Mouse (Mus musculus) gastrocnemius, postnatal 14 days (tissue): ENCODE data around the gene Ctc1. TPM values are rescaled to one million over a fixed set of nuclear protein-coding genes. Genes with fewer than 3 reads are reported as not detected.
"Not testable (repeated sequence)": the region's sequence is repeated elsewhere in the genome, so short reads cannot be mapped to it uniquely, and the experiment has no call there.

Experiments used
- DNase-seq: peaks from one replicate; pipeline ENCODE4 v3.0.0; 2021; ENCODE audit warnings: mixed read lengths
- intact Hi-C: fragments of 180-260 bp; cut with DNase I; formaldehyde crosslinking; loops from one replicate; pipeline ENCODE4 v1.15.1; 2025; ENCODE audit warnings: low total_unique reads
- total RNA-seq, 2 experiments: library from RNA; stranded (reverse); gene quantifications; 2 replicates each; pipeline ENCODE4 v1.2.3; 2021

Ctc1 gene
- total RNA-seq, 2 experiments from 2014 or later, result 7.5 to 8.1 TPM

DNA sequence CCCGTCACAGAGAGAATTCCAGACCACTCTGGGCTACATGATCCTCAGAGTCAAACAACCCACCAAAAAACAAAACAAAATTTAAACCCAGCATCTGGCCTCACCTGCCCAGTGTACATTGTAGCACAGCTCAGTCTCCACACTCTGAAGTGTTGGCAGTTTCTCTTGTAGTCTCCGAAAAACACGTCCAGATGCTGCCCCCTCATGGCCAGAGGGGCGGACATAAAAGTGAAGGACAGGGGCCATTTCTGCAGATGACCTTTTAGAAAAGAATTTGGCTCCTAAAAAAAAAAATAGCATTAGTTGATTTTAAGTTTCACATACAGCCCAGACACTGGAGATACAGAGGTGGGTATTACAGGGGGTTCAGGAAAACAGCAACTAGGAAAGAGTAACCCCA, 12.1 kb upstream of the Ctc1 start:
- DNase-seq, result no peak
- intact Hi-C loops, result no loop called here

DNA sequence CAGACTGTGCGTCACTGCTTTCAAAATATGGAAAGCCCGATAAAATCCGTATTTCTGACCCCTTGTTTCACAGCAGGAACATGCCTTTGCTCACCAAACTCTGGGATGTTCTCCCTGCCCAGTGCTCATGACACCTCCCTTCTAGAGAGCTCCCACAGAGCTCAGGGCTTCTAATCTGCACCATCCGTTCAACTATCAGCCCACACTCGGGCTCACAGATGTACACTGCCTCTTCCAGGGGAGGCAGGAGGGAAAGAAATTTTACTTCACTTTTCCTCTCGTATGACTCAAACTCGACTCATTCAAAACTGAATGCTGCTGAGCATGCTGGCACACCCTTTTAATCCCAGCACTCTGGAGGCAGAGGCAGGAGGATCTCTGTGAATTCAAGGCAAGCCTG, 10.5 kb upstream of the Ctc1 start:
- no peak for DNase-seq
- intact Hi-C loops, result no loop called here

DNA sequence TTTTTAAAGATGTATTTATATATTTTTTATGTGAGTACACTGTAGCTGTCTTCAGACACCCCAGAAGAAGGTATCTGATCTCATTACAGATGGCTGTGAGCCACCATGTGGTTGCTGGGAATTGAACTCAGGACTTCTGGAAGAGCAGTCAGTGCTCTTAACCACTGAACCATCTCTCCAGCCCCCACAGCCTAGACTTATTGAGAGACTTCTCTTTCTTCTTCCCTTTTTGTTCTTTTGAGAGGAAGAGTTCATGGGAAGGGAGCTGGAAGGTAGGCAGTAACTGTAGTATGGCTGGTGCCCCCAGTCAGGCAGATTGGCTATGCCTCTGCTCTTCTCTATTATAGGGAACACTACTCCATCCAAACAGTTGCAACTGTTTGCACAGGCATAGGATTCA, 9.1 kb upstream of the Ctc1 start:
- DNase-seq, intact Hi-C loops: not testable (repeated sequence)

DNA sequence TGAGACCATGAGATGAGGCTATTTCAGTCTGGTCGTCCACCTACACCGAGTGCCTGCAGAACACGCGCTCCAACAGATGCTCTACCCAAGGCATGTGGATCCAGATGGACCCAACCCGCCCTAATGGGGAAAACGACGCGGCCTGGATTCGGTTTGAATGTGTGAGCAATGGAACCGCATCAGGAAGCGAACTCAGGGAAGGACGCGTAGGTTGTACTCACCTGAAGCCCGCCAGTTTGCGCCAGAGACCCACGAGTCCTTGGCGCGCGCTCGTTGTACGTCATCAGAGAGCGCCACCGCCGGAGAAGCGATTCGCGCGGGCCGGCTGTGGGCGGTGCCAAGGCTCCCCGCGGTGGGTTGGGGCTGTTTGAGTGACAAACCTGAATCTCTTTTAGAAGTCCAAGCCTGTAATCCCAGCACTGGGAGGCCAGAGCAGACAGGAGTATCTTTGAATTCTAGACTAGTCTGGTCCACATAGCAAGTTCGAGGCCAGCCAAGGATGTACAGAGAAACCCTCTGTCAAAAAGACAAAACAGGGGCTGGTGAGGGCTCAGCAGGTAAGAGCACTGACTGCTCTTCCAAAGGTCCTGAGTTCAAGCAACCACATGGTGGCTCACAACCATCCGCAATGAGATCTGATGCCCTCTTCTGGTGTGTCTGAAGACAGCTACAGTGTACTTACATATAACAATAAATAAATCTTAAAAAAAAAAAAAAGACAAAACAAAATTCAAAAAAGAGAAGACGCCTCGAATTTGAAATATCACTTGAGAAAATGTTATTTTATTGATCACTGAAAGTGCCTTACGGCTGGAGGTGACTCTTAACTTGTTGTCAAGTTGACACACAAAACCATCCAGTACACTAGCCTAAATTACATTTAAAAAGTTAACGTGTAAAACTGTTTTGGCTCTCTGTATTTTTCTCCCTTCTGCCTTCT, 7.3 kb upstream of the Ctc1 start, which contains the start of gene Pfas:
TSS of gene Pfas (minus strand) at position 279 of the 940 bp plus-strand sequence.
- intact Hi-C loops, result no loop called here
- peak; percentile 89 for DNase-seq

DNA sequence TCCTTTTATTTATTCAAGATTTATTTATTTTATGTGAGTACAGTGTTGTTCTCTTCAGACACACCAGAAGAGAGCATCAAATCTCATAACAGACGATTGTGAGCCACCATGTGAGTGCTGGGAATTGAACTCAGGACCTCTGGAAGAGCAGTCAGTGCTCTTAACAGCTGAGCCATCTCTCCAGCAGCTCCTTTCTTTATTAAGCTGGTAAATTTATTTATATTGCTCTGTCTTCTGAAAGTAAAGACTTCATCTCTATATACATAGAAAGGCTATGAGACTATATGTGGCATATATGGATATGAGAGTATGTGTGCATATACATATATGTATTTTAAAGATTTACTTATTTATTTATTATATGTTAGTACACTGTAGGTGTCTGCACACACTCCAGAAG, 6.2 kb upstream of the Ctc1 start:
- intact Hi-C loops, result no loop called here
- DNase-seq, result no peak

DNA sequence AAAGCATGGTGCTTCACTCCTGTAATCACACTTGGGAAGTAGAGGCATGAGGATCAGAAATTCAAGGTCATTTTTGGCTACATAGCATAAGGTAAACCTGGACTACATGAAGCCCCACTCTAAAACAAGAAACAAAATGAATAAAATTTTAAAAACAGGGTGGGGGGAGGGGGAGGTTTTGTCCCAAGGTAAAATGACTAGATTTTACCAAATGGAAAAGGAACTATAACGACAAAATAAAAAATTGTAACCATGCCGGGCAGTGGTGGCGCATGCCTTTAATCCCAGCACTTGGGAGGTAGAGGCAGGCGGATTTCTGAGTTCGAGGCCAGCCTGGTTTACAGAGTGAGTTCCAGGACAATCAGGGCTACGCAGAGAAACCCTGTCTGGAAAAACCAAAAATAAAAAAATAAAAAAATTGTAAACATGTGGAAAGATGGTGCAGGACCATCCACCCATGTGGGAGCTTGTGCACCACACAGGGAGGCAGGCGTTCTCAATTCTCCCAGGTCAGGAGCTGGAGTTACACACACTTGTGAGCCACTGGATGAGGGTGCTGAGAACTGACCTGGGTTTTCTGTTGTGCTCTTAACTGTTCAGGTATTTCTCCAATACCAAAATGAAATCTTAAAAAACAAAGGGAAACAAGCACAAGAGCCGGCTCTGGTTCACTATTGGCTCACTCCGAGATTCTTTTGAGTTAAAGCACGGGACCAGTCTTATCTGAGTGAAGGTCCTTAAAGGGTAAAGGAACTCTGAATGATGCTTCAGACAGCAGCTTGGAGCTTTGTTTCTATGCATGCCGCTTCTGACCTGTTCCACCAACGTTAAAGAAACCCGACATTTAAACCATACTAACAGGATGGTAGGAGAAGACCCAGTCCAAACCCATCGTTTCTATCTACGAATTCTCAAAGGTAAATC, 5.0 kb upstream of the Ctc1 start:
- intact Hi-C loops, result no loop called here
- DNase-seq, result no peak

DNA sequence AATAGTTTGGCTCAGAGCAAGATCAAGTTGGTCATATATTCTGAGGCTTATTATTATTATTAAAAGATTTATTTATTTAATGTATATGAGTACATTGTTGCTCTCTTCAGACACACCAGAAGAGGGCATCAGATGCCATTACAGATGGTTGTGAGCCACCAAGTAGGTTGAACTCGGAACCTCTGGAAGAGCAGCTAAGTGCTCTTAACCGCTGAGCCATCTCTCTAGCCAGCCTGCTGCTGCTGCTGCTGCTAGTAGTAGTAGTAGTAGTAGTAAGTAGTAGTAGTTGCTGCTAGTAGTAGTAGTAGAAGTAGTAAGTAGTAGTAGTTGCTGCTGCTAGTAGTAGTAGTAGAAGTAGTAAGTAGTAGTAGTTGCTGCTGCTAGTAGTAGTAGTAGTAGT, 4.3 kb upstream of the Ctc1 start:
- intact Hi-C loops, DNase-seq: not testable (repeated sequence)

DNA sequence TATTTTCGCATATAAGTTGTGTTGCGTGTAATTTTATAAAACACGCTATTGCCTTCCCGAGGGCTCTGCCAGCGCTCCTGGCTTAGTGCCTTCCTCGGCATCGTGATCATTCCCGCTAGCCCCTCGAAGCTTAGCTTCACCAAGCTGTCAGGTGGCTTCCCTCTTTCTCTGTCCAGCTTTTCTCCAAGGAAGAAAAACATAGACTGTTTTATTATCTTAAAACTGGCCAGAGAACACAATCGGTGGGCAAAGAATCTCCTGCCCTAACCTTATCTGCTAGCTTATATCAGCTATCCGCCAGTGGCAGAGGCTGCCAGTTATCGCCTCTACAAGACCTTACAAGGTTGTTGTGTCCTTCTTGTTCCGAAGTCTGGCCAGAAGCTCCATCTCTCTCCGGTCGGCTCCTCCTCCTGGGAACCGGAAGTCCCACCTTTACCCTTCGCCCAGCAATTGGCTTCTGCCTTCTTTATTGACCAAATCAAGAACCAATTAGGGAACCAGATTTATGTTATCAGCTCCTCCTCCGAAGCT, 3.6 kb upstream of the Ctc1 start:
- DNase-seq, result peak; percentile 88
- intact Hi-C loops, result no loop called here

DNA sequence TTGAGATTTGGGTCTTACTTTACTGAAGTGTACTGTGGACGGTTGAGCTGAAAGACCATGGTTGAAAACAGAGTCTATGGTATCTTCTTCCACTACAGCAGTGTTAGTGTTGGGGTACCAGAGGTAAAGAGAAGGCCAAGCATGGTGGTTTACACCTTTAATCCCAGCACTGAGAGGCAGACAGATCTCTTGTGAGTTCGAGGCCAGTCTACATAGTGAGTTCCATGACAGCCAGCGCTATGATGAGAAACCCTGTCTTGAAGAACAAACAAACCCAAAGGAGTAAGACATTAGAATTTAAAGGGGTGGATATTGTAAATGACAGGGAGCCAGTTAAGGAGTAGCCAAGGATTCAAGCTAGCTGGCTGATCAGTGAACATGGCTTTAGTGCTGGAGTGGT, 1.0 kb downstream of the Ctc1 start:
- DNase-seq, result no peak
- intact Hi-C loops, result no loop called here

DNA sequence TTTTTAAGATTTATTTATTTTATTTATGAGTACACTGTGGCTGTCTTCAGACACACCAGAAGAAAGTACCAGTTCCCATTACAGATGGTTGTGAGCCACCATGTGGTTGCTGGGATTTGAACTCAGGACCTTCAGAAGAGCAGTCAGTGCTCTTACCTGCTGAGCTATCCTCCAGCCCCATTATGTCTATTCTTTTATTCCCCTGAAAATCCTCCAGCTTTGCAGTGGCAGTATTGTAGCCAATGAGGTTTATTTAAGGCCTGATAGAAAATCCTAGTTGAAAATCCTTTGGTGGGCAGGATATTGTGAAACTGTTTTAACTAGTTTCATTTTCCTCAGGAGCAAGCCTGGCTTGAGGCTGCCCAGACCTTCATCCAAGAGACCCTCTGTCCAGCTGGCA, 5.0 kb downstream of the Ctc1 start:
- intact Hi-C loops, result no loop called here
- no peak for DNase-seq

DNA sequence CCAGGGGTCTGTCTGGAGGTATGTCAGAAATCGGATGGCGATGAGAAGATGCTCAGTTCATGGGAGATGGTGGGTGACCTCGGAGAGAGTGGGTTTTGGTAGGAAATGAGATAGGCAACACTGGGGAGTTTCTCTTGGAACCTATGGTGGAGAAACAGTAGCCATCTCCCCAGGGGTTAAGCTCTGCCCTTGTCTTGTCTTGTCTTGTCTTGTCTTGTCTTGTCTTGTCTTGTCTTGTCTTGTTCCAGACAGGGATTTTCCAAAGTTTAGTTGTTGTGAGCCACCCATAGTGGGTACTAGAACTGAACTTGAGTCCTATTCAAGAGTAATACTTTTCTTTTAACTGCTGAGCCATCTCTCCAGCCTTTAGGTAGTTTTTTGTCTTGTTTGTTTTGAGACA, 10.9 kb downstream of the Ctc1 start:
- intact Hi-C loops, result no loop called here

DNA sequence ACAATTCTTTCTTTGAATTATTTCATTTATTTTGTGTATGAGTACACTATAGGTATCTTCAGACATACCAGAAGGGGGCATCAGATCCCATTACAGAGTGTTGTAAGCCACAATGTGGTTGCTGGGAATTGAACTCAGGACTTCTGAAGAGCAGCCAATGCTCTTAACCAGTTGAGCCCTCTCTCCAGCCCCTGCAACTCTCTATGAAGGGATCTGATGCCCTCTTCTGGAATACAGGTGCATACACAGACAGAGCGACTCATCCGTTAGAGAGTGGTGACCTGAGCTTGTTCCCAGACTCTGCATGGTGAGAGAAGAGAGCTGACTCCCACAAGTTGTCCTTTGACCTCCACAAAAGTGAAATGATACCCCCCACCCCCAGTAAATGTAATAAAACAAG, 13.1 kb downstream of the Ctc1 start:
- intact Hi-C loops, result no loop called here
- no peak for DNase-seq

More for the DNA sequence above, 10.9 kb downstream of the Ctc1 start:
- DNase-seq, result no peak

DNA sequence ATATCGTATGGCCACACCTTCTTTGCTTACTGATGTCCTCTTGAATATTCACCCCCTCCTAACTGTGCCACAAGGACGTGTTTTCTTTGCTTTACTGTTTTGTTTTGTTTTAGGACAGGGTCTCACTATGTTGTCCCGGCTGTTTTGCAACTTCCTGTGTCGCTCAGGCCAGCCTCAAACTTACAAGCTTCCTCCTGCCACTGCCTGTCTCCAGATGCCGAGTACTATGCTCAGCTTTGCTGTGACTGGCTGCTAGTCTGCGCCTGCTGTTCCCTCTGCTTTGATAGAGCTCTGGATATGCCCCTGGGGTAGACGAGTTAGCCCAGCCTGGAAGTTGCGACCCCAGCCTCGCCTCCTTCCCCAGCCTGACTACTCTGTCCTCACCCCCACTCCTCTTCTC, 17.8 kb downstream of the Ctc1 start:
- DNase-seq, result no peak
- intact Hi-C loops, result no loop called here

DNA sequence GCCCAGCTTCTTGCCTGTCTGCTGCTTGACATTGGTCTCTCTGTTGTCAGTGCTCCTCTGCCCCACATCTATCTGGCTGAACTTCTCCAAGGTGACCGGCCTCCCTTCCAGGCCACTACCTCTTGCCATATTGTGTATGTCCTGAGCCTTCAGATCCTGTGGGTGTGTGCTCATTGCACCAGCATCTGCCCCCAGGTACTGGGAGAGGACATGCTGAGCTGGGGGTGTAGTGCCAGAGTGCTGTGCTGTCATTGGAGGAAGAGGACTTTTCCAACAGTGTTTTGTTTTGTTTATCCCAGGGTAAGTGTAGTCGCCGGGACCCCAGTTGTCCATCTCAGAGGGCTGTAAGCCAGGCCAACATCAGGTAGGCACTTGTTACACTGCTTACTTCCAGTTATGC, 18.9 kb downstream of the Ctc1 start:
- intact Hi-C loops, result no loop called here
- no peak for DNase-seq

DNA sequence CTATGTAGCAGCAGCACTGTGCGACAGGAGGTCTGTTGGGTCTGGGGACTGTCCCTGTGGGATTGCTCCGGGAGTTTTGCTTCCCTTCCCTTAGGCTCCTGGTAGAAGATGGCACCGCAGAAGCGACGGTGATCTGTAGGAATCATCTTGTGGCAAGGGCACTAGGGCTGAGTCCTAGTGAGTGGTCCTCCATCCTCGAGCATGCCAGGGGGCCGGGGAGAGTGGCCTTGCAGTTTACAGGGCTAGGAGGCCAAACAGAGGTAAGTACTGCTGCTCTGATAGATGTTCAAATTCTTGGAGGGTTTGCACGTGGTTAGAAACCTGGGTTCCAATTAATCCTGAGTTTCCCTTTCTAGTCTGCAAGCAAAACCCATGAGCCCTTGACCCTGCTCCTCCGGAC, 19.7 kb downstream of the Ctc1 start:
- no peak for DNase-seq
- intact Hi-C loops, result no loop called here

DNA sequence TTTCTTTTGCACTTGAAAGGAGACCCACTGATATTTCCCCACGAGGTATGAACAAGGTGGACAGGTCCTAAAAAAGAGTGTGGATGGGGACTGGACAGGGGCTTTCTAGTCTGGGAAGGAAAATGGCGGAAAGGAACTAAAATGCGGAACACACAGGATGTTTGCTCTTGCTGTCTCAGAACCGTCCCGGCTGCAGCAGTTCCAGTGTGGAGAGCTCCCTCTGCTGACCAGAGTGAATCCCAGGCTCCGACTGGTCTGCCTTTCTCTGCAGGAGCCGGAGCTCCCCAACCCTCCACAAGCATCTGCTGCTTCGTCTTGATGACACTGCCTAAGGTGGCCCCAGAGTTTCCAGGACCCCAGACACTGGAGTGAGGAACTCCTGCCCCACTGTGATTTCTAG, 20.1 kb downstream of the Ctc1 start:
- intact Hi-C loops, result loop anchor here (2.0 kb wide), 1 partner anchor 67 kb away; the partner anchor contains the start of gene Slc25a35
- peak; percentile 79 for DNase-seq

DNA sequence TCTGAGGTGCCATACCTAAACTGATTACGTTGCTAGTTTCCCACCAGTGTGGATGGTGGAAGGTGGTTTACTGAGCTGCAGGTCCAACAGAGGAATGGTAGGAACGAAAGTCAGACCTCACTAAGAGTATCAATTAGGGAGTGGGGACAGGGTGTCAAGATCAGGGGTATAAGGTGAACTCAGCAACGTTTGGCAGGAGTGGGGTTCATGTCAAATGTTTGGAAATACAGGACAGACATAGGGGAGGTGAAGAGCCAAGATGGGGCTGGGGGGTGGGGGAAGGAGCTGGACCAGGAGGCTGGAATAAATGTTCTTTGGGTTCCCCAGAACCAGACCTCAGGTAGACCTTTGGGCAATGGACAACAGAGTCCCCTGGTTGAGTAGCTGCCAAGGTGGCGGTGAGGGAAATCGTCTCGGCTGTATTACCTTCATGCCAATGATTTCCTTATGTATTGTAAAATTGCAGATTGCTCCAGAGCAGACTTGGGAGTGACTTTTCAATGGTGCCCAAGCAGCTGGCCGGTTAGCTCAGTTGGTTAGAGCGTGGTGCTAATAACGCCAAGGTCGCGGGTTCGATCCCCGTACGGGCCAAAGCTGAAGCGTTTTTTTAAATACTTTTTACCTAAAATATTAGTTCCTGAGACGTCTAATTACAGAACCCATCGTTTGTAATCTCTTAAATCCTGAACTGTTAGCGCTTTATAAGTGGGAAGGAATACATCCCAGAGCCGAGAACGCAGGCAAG, 20.9 kb downstream of the Ctc1 start:
- peak; percentile 62 for DNase-seq
- intact Hi-C loops, result loop anchor here (2.0 kb wide), 1 partner anchor 68 kb away; the partner anchor contains the start of gene Slc25a35

DNA sequence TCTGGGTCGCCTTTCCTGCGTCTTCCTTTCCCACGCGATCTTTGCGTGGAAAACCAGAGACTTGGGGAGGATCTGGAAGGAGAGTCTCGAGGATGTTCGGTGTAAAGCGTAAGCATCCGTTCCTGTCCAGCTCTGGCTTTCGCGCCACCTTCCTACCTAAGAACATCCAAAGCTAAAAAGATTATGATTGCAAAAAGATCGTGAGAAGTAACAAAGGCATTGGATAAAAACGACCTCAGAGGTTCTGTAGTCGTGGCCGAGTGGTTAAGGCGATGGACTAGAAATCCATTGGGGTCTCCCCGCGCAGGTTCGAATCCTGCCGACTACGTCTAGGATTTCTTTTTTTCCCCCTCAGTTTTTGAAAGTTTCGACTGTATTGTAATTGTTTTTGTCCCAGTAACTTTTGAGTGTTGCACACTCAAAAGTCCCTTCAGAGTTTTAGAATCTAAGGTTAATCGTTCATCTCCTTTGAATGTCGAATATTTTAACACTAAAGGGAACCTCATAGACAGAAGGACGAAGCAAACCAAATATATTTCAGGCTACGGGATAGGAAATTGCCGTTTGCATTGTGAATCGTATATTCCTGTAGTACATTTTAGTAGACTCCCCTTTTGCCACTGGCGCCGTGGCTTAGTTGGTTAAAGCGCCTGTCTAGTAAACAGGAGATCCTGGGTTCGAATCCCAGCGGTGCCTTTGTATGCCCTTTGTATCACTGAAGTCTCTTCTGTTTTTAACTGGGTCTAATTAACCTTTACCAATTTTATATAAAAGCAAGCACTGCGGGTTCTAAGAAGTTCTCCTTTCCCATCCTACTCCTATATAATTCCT, 21.7 kb downstream of the Ctc1 start:
- intact Hi-C loops, result loop anchor here (2.0 kb wide), 1 partner anchor 69 kb away; the partner anchor contains the start of gene Slc25a35
- peak; percentile 62 for DNase-seq
